10 mouse cellular contexts compared by ENCODE assay signal in the genomic region with DNA sequence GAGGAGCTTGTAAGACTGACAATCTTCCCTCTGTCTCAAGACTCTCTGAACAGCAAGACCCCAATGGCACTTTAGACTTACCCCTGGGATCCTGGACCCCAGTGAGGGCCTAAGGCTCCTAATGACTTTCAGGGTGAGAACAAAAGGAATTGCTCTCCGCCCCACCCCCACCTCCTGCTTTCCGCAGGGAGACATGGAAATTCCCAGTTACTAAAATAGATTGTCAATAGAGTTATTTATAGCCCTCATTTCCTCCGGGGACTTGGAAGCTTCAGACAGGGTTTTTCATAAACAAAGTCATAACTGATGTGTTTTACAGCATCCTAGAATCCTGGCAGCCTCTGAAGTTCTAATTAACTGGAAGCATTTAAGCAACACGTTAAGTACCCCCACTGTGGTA. TPM values are rescaled to one million over a fixed set of nuclear protein-coding genes. Genes with fewer than 3 reads are reported as not detected.
A peak's percentile ranks its signal among the peaks of the same experiment; 100 is the strongest.
DNase-seq lines count a peak whose midpoint lies in the region; ATAC-seq and TF ChIP-seq lines count a peak whose summit lies in the region.
"Had no signal": no experiment of that assay in that cellular context is flagged by ENCODE, and none has a peak within 500 bp of the region (broad histone marks: within the 10 kb centered on the region; RNA-seq: fewer than 3 reads in every experiment).

No protein-coding gene starts in this region.

- H3K4me2 ChIP-seq in liver, postnatal 0 days (ENCODE audit: low read depth, low read length), result no peak overlapping the region
- H3K4me2 ChIP-seq: neural tube, embryonic 12.5 days had no signal

- H3K27ac ChIP-seq in embryonic facial prominence, embryonic 10.5 days (replicated peaks), result no peak overlapping the region
- peak overlapping the region; percentile 39; the same call in 1 of the 2 replicates for H3K27ac ChIP-seq in liver, postnatal 0 days (ENCODE audit: low read depth)
- H3K27ac ChIP-seq: neural tube, embryonic 12.5 days had no signal

- peak; percentile 15 to 19 for DNase-seq in frontal cortex, postnatal 10 days (ENCODE audit: low spot score in 2 of 2)
- DNase-seq in frontal cortex, adult 2 months (ENCODE audit: extremely low spot score in 1 of 2, low spot score in 1 of 2), result no peak
- peak; percentile 14 for DNase-seq in embryonic facial prominence, embryonic 10.5 days (ENCODE audit: low spot score)
- DNase-seq in heart, postnatal 25 days (ENCODE audit: low spot score), result peak; percentile 55
- no peak for DNase-seq in liver, postnatal 0 days
- no peak for DNase-seq in ovary, postnatal 10 days (ENCODE audit: low spot score)

- H3K9ac ChIP-seq in liver, postnatal 0 days (replicated peaks), result no peak overlapping the region
- H3K9ac ChIP-seq: neural tube, embryonic 12.5 days had no signal

- 25% methylated on average over 4 of the region's 4 CpGs for WGBS in embryonic facial prominence, embryonic 10.5 days
- 50% methylated on average over 4 of the region's 4 CpGs for WGBS in liver, postnatal 0 days (ENCODE audit: insufficient replicate concordance)

- ATAC-seq in liver, postnatal 0 days, result no peak
- no peak for ATAC-seq in megakaryocyte progenitor cell, adult 5-6 weeks (replicated peaks; ENCODE audit: poor library complexity)
- ATAC-seq in erythroid progenitor cell, adult 5-6 weeks (replicated peaks; ENCODE audit: low FRiP score, poor library complexity, severe bottlenecking), result no peak

- no peaks in the 10 kb centered on the region for H3K9me3 ChIP-seq in embryonic facial prominence, embryonic 10.5 days
- H3K9me3 ChIP-seq in liver, postnatal 0 days (ENCODE audit: low read length), result no peaks in the 10 kb centered on the region
- H3K9me3 ChIP-seq: neural tube, embryonic 12.5 days had no signal

- peak; percentile 45; the same call in 1 of the 2 replicates for TF ChIP-seq EP300 in liver, postnatal 0 days (IDR thresholded peaks at IDR 0.05; ENCODE audit: low read depth)

- intact Hi-C loops in heart, postnatal 25 days (cut with DNase I), result no loop called here

- H3K4me1 ChIP-seq in embryonic facial prominence, embryonic 10.5 days, result peaks cover 14% of the 10 kb centered on the region
- peaks cover 26% of the 10 kb centered on the region for H3K4me1 ChIP-seq in liver, postnatal 0 days (ENCODE audit: insufficient read depth)

- H3K36me3 ChIP-seq in embryonic facial prominence, embryonic 10.5 days (replicated peaks), result no peaks in the 10 kb centered on the region
- no peaks in the 10 kb centered on the region for H3K36me3 ChIP-seq in liver, postnatal 0 days (replicated peaks; ENCODE audit: insufficient read depth, low read length)
- H3K36me3 ChIP-seq: neural tube, embryonic 12.5 days had no signal

- H3K27me3 ChIP-seq in embryonic facial prominence, embryonic 10.5 days (replicated peaks; ENCODE audit: low read depth, poor library complexity, severe bottlenecking), result no peaks in the 10 kb centered on the region
- H3K27me3 ChIP-seq in liver, postnatal 0 days (ENCODE audit: insufficient read depth, low read length), result no peaks in the 10 kb centered on the region
- H3K27me3 ChIP-seq: neural tube, embryonic 12.5 days had no signal

- H3K4me3 ChIP-seq in embryonic facial prominence, embryonic 10.5 days, result no peak overlapping the region
- no peak overlapping the region for H3K4me3 ChIP-seq in liver, postnatal 0 days (ENCODE audit: low read depth, low read length)
- H3K4me3 ChIP-seq: erythroblast, embryonic 14.5 days; neural tube, embryonic 12.5 days had no signal

- no peak for TF ChIP-seq CTCF in liver, postnatal 0 days (IDR thresholded peaks at IDR 0.05; ENCODE audit: low read depth)

RNA-seq across cellular contexts. Expression of a gene that starts 51.4 kb away (rescaled TPM):
- 31.9 and 32.1 TPM in 2 replicates for polyA plus RNA-seq in frontal cortex, adult 2 months (2012; rRNA removed)
- 17.1 and 20.0 TPM in 2 replicates for polyA plus RNA-seq in embryonic facial prominence, embryonic 10.5 days (2016; fragmentation: Nextera tagmentation; extraction: Ambion mirVana)
- 10 to 100 TPM; 20.0 to 23.8 TPM for total RNA-seq in heart, postnatal 25 days (2021)
- polyA plus RNA-seq in liver, postnatal 0 days (2015; fragmentation: Nextera tagmentation; extraction: Ambion mirVana), result 7.8 and 7.9 TPM in 2 replicates
- 14.1 and 19.0 TPM in 2 replicates for total RNA-seq in megakaryocyte progenitor cell, adult 5-6 weeks (2015)
- 20.5 and 21.6 TPM in 2 replicates for total RNA-seq in megakaryocyte progenitor cell, adult 5-6 weeks (2017)
- total RNA-seq in erythroid progenitor cell, adult 5-6 weeks (2015; ENCODE audit: low replicate concordance), result 4.3 and 5.9 TPM in 2 replicates
- total RNA-seq in erythroid progenitor cell, adult 5-6 weeks (2017; ENCODE audit: low replicate concordance), result 1.9 and 2.3 TPM in 2 replicates

RNA-seq across cellular contexts. Expression of a gene that starts 59.9 kb away (rescaled TPM):
- polyA plus RNA-seq in frontal cortex, adult 2 months (2012; rRNA removed), result 0.10 TPM in 1 of 2 replicates, not detected in the other
- polyA plus RNA-seq in embryonic facial prominence, embryonic 10.5 days (2016; fragmentation: Nextera tagmentation; extraction: Ambion mirVana), result not detected in 2 replicates
- not detected for total RNA-seq in heart, postnatal 25 days (2021)
- not detected in 2 replicates for polyA plus RNA-seq in liver, postnatal 0 days (2015; fragmentation: Nextera tagmentation; extraction: Ambion mirVana)
- not detected in 2 replicates for total RNA-seq in megakaryocyte progenitor cell, adult 5-6 weeks (2015)
- not detected in 2 replicates for total RNA-seq in megakaryocyte progenitor cell, adult 5-6 weeks (2017)
- total RNA-seq in erythroid progenitor cell, adult 5-6 weeks (2015; ENCODE audit: low replicate concordance), result 4.0 TPM in 1 of 2 replicates, not detected in the other
- 1.0 TPM in 1 of 2 replicates, not detected in the other for total RNA-seq in erythroid progenitor cell, adult 5-6 weeks (2017; ENCODE audit: low replicate concordance)
- polyA plus RNA-seq: erythroblast, embryonic 14.5 days; neural tube, embryonic 12.5 days had no signal

Comparison
In these comparisons a context has a peak if more than half of its experiments do, and no peak if none do; other contexts are left out.
1. DNase-seq: peak in frontal cortex, postnatal 10 days (2 of 2), embryonic facial prominence, embryonic 10.5 days (single experiment) and heart, postnatal 25 days (single experiment); none in frontal cortex, adult 2 months (0 of 2), liver, postnatal 0 days (single experiment) and ovary, postnatal 10 days (single experiment).